Mouse (Mus musculus) heart, embryonic 14.5 days (tissue): ENCODE data around the gene Mfrp. TPM values are rescaled to one million over a fixed set of nuclear protein-coding genes. Genes with fewer than 3 reads are reported as not detected.

Experiments
- ATAC-seq: fragments of 200-750 bp; cut with Nextera tagmentation; 2 replicates; pipeline ENCODE4 v1.8.0; 2017; ENCODE audit warnings: low read depth, moderate TSS enrichment; ENCODE audit not compliant: insufficient number of reproducible peaks, insufficient read depth, low FRiP score
- H3K27ac ChIP-seq, 2 experiments: fragments of 200-500 bp in 1 of 2; fragments of 300-500 bp in 1 of 2; sonication (generic) in 1 of 2; replicated peaks in 1 of 2; 2 replicates each; pipeline ENCODE4 v1.5.1; 2012 to 2014; ENCODE audit warnings: low read depth in 2 of 2, low read length in 2 of 2, control low read depth in 1 of 2, mild to moderate bottlenecking in 1 of 2, mixed read lengths in 1 of 2; ENCODE audit not compliant: control insufficient read depth in 1 of 2, insufficient read depth in 1 of 2
- H3K27me3 ChIP-seq: fragments of 300-500 bp; sonication (generic); 2 replicates; pipeline ENCODE4 v1.6.1; 2014; ENCODE audit warnings: mild to moderate bottlenecking, low read length, control low read depth; ENCODE audit not compliant: control insufficient read depth, insufficient read depth
- H3K36me3 ChIP-seq: fragments of 300-500 bp; sonication (generic); 2 replicates; pipeline ENCODE4 v1.6.1; 2014; ENCODE audit warnings: mild to moderate bottlenecking, control low read depth, low read length, mixed read lengths; ENCODE audit not compliant: control insufficient read depth, insufficient read depth
- H3K4me1 ChIP-seq, 2 experiments: fragments of 200-500 bp in 1 of 2; fragments of 300-500 bp in 1 of 2; sonication (generic) in 1 of 2; 2 replicates each; pipeline ENCODE4 v1.6.1; 2012 to 2014; ENCODE audit warnings: low read length in 2 of 2, control low read depth in 1 of 2, mixed read lengths in 1 of 2; ENCODE audit not compliant: control insufficient read depth in 2 of 2, insufficient read depth in 2 of 2
- H3K4me2 ChIP-seq: fragments of 300-500 bp; sonication (generic); 2 replicates; pipeline ENCODE4 v1.6.1; 2014; ENCODE audit warnings: mild to moderate bottlenecking, low read length
- H3K4me3 ChIP-seq, 2 experiments: fragments of 200-500 bp in 1 of 2; fragments of 300-500 bp in 1 of 2; sonication (generic) in 1 of 2; 2 replicates each; pipeline ENCODE4 v1.5.1; 2012 to 2014; ENCODE audit warnings: low read length in 2 of 2, mild to moderate bottlenecking in 2 of 2, control low read depth in 1 of 2, low read depth in 1 of 2, moderate library complexity in 1 of 2; ENCODE audit not compliant: control insufficient read depth in 1 of 2, insufficient read depth in 1 of 2
- H3K9ac ChIP-seq: fragments of 300-500 bp; sonication (generic); 2 replicates; pipeline ENCODE4 v1.6.1; 2014; ENCODE audit warnings: mild to moderate bottlenecking, low read length
- H3K9me3 ChIP-seq: fragments of 300-500 bp; sonication (generic); 2 replicates; pipeline ENCODE4 v1.6.1; 2016; ENCODE audit warnings: low read length, control low read depth; ENCODE audit not compliant: control insufficient read depth
- WGBS: fragments of 180-500 bp; shearing (Covaris S2); extraction: QIAGEN DNeasy Blood & Tissue Kit; methylation state at CpG from one replicate; pipeline ENCODE4 v1.1.7; 2014; 5-methylcytosine and 5-hydroxymethylcytosine counted together
- polyA plus RNA-seq: library from polyadenylated mRNA; unstranded; fragments of >200 nt; fragmentation: Nextera tagmentation; extraction: Ambion mirVana; gene quantifications from 2 replicates; pipeline ENCODE4 v1.2.1, GENCODE M21; 2014

Mfrp gene
- polyA plus RNA-seq, 1 experiment from 2014 or later: not detected

GRCm38 (mm10) chr9:44113105-44113789 lies 11.7 kb downstream of the Mfrp start, which contains the start of the genes Gm49380 and Rnf26:
Gene Gm49380 (minus strand): TSS chr9:44113500.
Gene Rnf26 (minus strand): TSS chr9:44113517.
- Histone ChIP-seq H3K27ac (peak within 1 kb of the TSS; percentile 34 to 75; a peak in 3 of 4 replicates), H3K9ac (peak within 1 kb of the TSS; percentile 91), H3K4me1 (peaks cover 11 to 25% of the 10 kb centered on the region in 2 experiments; a peak in 3 of 4 replicates), H3K9me3 (no peaks in the 10 kb centered on the region), H3K4me2 (peak within 1 kb of the TSS; percentile 59), H3K4me3 (peak within 1 kb of the TSS; percentile 59 to 86), H3K36me3 (peaks cover 14% of the 10 kb centered on the region), H3K27me3 (no peaks in the 10 kb centered on the region)
- ATAC-seq: peak; percentile 94
- WGBS: under 1% methylated on average over 46 of the region's 51 CpGs

- peaks cover 5% of the 10 kb centered on the region for H3K36me3 ChIP-seq
- peaks cover 6 to 13% of the 10 kb centered on the region in 2 experiments; a peak in 3 of 4 replicates for H3K4me1 ChIP-seq
- no peak overlapping the region for H3K4me3 ChIP-seq
- H3K9ac ChIP-seq: no peak overlapping the region
- no peak overlapping the region for H3K27ac ChIP-seq
- no peak for ATAC-seq
- WGBS: 79% methylated on average over 2 of the region's 2 CpGs
- H3K9me3 ChIP-seq: no peaks in the 10 kb centered on the region
- H3K27me3 ChIP-seq: no peaks in the 10 kb centered on the region
- no peak overlapping the region for H3K4me2 ChIP-seq
Measured at GRCm38 (mm10) chr9:44114453-44114852, 12.9 kb downstream of the Mfrp start.

DNA sequence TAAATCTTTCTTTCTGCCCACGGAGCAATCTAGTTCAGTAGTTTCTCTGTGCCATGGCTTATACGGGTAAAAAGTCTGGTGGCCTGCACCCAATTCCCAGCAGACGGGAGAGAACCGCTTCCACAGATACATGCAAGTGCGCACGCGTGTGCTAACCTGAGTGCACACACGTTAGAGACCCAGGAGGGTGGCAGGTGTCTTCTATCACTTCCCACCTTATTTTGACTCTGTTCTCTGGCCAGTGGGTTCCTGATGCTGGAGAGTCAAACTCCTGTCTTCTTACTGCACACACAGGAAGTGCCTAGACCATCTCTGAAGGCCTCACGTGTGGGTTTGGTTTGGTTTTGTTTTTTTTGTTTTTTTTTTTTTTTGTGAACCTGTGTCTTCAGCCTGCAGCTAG lies 14.1 kb downstream of the Mfrp start:
- no peak overlapping the region for H3K4me2 ChIP-seq
- no peaks in the 10 kb centered on the region for H3K9me3 ChIP-seq
- peaks cover 1 to 2% of the 10 kb centered on the region in 2 experiments; a peak in 3 of 4 replicates for H3K4me1 ChIP-seq
- H3K4me3 ChIP-seq: no peak overlapping the region
- no peak overlapping the region for H3K27ac ChIP-seq
- no peaks in the 10 kb centered on the region for H3K36me3 ChIP-seq
- WGBS: 88% methylated on average over 9 of the region's 9 CpGs
- H3K27me3 ChIP-seq: no peaks in the 10 kb centered on the region
- ATAC-seq: no peak
- H3K9ac ChIP-seq: no peak overlapping the region

GRCm38 (mm10) chr9:44116182-44116581 lies 14.7 kb downstream of the Mfrp start:
- no peak overlapping the region for H3K9ac ChIP-seq
- no peak overlapping the region for H3K4me2 ChIP-seq
- H3K9me3 ChIP-seq: no peaks in the 10 kb centered on the region
- WGBS: 85% methylated on average over 4 of the region's 4 CpGs
- no peaks in the 10 kb centered on the region for H3K36me3 ChIP-seq
- H3K4me1 ChIP-seq: peaks cover 0 to 2% of the 10 kb centered on the region in 2 experiments; a peak in 1 of 4 replicates
- no peaks in the 10 kb centered on the region for H3K27me3 ChIP-seq
- ATAC-seq: no peak
- no peak overlapping the region for H3K4me3 ChIP-seq
- H3K27ac ChIP-seq: no peak overlapping the region

- 48% methylated on average over 5 of the region's 5 CpGs for WGBS
- no peaks in the 10 kb centered on the region for H3K36me3 ChIP-seq
- no peak for ATAC-seq
Measured at GRCm38 (mm10) chr9:44119011-44119410, 17.5 kb downstream of the Mfrp start.

DNA sequence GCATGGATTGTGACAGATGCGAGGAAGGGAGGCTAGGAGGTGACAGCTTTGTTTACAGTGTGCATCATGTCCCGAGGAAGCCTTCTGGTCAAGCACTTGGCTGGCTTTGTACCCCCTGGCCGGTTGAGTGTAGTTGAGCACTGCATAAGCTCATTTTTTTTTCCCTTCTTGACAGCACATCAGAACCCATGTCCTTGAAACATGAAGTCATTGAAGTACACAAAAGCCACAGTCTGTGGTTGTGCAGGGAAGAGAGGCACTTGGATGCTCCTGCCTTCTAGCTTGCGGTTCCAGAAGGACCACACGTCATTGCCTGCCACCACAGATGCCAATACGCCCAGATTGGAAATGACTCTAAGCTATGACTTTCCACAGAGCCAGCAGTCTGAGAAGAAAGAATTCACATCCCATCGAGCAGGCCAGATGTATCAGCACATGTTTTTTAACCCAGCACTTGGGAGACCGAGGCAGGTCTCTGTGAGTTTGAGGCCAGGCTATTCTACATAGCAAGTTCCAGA lies 18.5 kb downstream of the Mfrp start:
- H3K4me3 ChIP-seq: no peak overlapping the region
- no peaks in the 10 kb centered on the region for H3K27me3 ChIP-seq
- H3K4me2 ChIP-seq: no peak overlapping the region
- H3K9ac ChIP-seq: no peak overlapping the region
- no peaks in the 10 kb centered on the region for H3K9me3 ChIP-seq
- no peaks in the 10 kb centered on the region for H3K36me3 ChIP-seq
- 70% methylated on average over 8 of the region's 8 CpGs for WGBS
- no peaks in the 10 kb centered on the region for H3K4me1 ChIP-seq
- no peak overlapping the region for H3K27ac ChIP-seq
- ATAC-seq: no peak

More at GRCm38 (mm10) chr9:44119011-44119410, 17.5 kb downstream of the Mfrp start:
- no peak overlapping the region for H3K27ac ChIP-seq
- H3K27me3 ChIP-seq: no peaks in the 10 kb centered on the region
- no peak overlapping the region for H3K4me3 ChIP-seq
- H3K9ac ChIP-seq: no peak overlapping the region
- no peaks in the 10 kb centered on the region for H3K9me3 ChIP-seq
- H3K4me2 ChIP-seq: no peak overlapping the region
- H3K4me1 ChIP-seq: no peaks in the 10 kb centered on the region

DNA sequence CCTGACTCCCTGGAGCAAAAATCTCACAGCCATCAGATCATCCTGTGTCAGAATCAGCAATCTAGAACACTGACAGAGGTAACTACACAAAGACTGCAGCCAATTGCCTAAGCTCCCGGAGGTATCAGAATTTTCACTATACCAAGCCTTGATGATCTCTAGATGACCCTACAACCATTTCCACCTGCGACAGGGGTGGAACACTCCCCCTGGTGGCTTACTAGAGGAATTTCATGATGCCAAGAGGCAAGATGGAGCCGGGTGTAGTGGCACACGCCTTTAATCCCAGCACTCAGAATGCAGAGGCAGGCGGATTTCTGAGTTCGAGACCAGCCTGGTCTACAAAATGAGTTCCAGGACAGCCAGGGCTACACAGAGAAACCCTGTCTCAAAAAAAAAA lies 22.8 kb downstream of the Mfrp start:
- Histone ChIP-seq H3K36me3 (no peaks in the 10 kb centered on the region), H3K9me3 (no peaks in the 10 kb centered on the region), H3K9ac (no peak overlapping the region), H3K4me2 (no peak overlapping the region), H3K4me1 (peaks cover 6 to 9% of the 10 kb centered on the region in 2 experiments), H3K27me3 (no peaks in the 10 kb centered on the region), H3K27ac (no peak overlapping the region), H3K4me3 (no peak overlapping the region)
- WGBS: 63% methylated on average over 6 of the region's 6 CpGs
- ATAC-seq: no peak
